Mouse (Mus musculus) testis, adult 2 months (tissue): ENCODE results near the gene Meox2.

Source experiments
- CTCF ChIP-seq: fragments of 200-500 bp; IDR thresholded peaks from 2 replicates; pipeline ENCODE4 v1.5.1; 2012; ENCODE audit warnings: low read depth, mild to moderate bottlenecking, inconsistent platforms, low read length, moderate library complexity; ENCODE audit not compliant: control insufficient read depth, insufficient read depth, insufficient replicate concordance
- POLR2A ChIP-seq: fragments of 200-500 bp; IDR thresholded peaks from 2 replicates; pipeline ENCODE4 v1.6.1; 2012; ENCODE audit warnings: low read depth, mild to moderate bottlenecking, inconsistent platforms, low read length, moderate library complexity; ENCODE audit not compliant: control insufficient read depth

GRCm38 (mm10) chr12:37142080-37142703 is 33.9 kb downstream of the Meox2 start:
- TF ChIP-seq CTCF (no peak), POLR2A (no peak)
